Mouse (Mus musculus): ENCODE data around the gene Cd38. TPM values are rescaled to one million over a fixed set of nuclear protein-coding genes. Genes with fewer than 3 reads are reported as not detected.
"Not testable (repeated sequence)": the region's sequence is repeated elsewhere in the genome, so short reads cannot be mapped to it uniquely, and the experiment has no call there.

The Cd38 gene
- total RNA-seq, 1 experiment: 11.2 TPM

- Histone ChIP-seq H3K9me3 (ENCODE audit: control insufficient read depth, insufficient read depth, low read depth, low read length) (no peaks in the 10 kb centered on the region), H3K27ac (ENCODE audit: insufficient read depth, low read depth, low read length, poor library complexity, severe bottlenecking) (no peak overlapping the region), H3K4me1 (ENCODE audit: control insufficient read depth in 2 of 2, insufficient read depth in 2 of 2, low read length in 2 of 2, poor library complexity in 1 of 2) (no peaks in the 10 kb centered on the region; a peak in 1 of 4 replicates), H3K9ac (ENCODE audit: insufficient read depth, low read depth, low read length, poor library complexity, severe bottlenecking) (no peak overlapping the region), H3K4me3 (ENCODE audit: insufficient read depth in 1 of 2, low read depth in 1 of 2, low read length in 2 of 2, poor library complexity in 1 of 2, severe bottlenecking in 1 of 2) (no peak overlapping the region), H3K36me3 (ENCODE audit: control insufficient read depth, insufficient read depth, low read length, poor library complexity, severe bottlenecking) (no peaks in the 10 kb centered on the region)
- no peak for TF ChIP-seq HCFC1 (IDR thresholded peaks at IDR 0.05; ENCODE audit: borderline replicate concordance, insufficient read depth, low read length)
- TF ChIP-seq ZNF384 (IDR thresholded peaks at IDR 0.05; ENCODE audit: low read depth, low read length): no peak
- TF ChIP-seq ZC3H11A (IDR thresholded peaks at IDR 0.05; ENCODE audit: borderline replicate concordance, low read depth, low read length): no peak
- TF ChIP-seq MAFK (IDR thresholded peaks at IDR 0.05; ENCODE audit: insufficient read depth, low read depth, low read length): no peak
- no peak for TF ChIP-seq CHD2 (IDR thresholded peaks at IDR 0.05; ENCODE audit: low read depth, low read length)
- no peak for DNase-seq (ENCODE audit: low read depth, low spot score)
- in situ Hi-C loops (cut with MboI; ENCODE audit: low sequenced_read_pairs in 2 of 2, unreplicated experiment in 2 of 2): loop anchor here in 1 of 2 experiments (10.0 kb wide), 3 partner anchors 99 to 369 kb away; partner anchors contain the start of gene Prom1
Measured at GRCm38 (mm10) chr5:43895931-43896330, 27.6 kb downstream of the Cd38 start.

- no peak overlapping the region for H3K27ac ChIP-seq (ENCODE audit: insufficient read depth, low read depth, low read length, poor library complexity, severe bottlenecking)
- H3K4me3 ChIP-seq (ENCODE audit: insufficient read depth in 1 of 2, low read depth in 1 of 2, low read length in 2 of 2, poor library complexity in 1 of 2, severe bottlenecking in 1 of 2): no peak overlapping the region
- H3K36me3 ChIP-seq (ENCODE audit: control insufficient read depth, insufficient read depth, low read length, poor library complexity, severe bottlenecking): no peaks in the 10 kb centered on the region; the same call in 1 of the 2 replicates
- no peak for TF ChIP-seq MAFK (IDR thresholded peaks at IDR 0.05; ENCODE audit: insufficient read depth, low read depth, low read length)
- in situ Hi-C loops (cut with MboI; ENCODE audit: low sequenced_read_pairs in 2 of 2, unreplicated experiment in 2 of 2): no loop called here
- H3K9me3 ChIP-seq (ENCODE audit: control insufficient read depth, insufficient read depth, low read depth, low read length): no peaks in the 10 kb centered on the region
- H3K9ac ChIP-seq (ENCODE audit: insufficient read depth, low read depth, low read length, poor library complexity, severe bottlenecking): no peak overlapping the region
- DNase-seq (ENCODE audit: low read depth, low spot score): no peak
- H3K4me1 ChIP-seq (ENCODE audit: control insufficient read depth in 2 of 2, insufficient read depth in 2 of 2, low read length in 2 of 2, poor library complexity in 1 of 2): peaks cover 2 to 7% of the 10 kb centered on the region in 2 experiments; a peak in 2 of 4 replicates
Measured at GRCm38 (mm10) chr5:43904685-43905084, 36.3 kb downstream of the Cd38 start.

GRCm38 (mm10) chr5:43909213-43909612, 40.9 kb downstream of the Cd38 start:
- no peak for DNase-seq (ENCODE audit: low read depth, low spot score)
- H3K27ac ChIP-seq (ENCODE audit: insufficient read depth, low read depth, low read length, poor library complexity, severe bottlenecking): no peak overlapping the region
- no peak for TF ChIP-seq HCFC1 (IDR thresholded peaks at IDR 0.05; ENCODE audit: borderline replicate concordance, insufficient read depth, low read length)
- no peak for TF ChIP-seq ZNF384 (IDR thresholded peaks at IDR 0.05; ENCODE audit: low read depth, low read length)
- no peak for TF ChIP-seq CHD2 (IDR thresholded peaks at IDR 0.05; ENCODE audit: low read depth, low read length)
- TF ChIP-seq MAFK (IDR thresholded peaks at IDR 0.05; ENCODE audit: insufficient read depth, low read depth, low read length): no peak
- no peak for TF ChIP-seq ZC3H11A (IDR thresholded peaks at IDR 0.05; ENCODE audit: borderline replicate concordance, low read depth, low read length)
- no peaks in the 10 kb centered on the region for H3K36me3 ChIP-seq (ENCODE audit: control insufficient read depth, insufficient read depth, low read length, poor library complexity, severe bottlenecking)
- in situ Hi-C loops (cut with MboI; ENCODE audit: low sequenced_read_pairs in 2 of 2, unreplicated experiment in 2 of 2): no loop called here
- H3K4me1 ChIP-seq (ENCODE audit: control insufficient read depth in 2 of 2, insufficient read depth in 2 of 2, low read length in 2 of 2, poor library complexity in 1 of 2): peaks cover 2 to 7% of the 10 kb centered on the region in 2 experiments; a peak in 2 of 4 replicates
- no peak overlapping the region for H3K4me3 ChIP-seq (ENCODE audit: insufficient read depth in 1 of 2, low read depth in 1 of 2, low read length in 2 of 2, poor library complexity in 1 of 2, severe bottlenecking in 1 of 2)
- H3K9ac ChIP-seq (ENCODE audit: insufficient read depth, low read depth, low read length, poor library complexity, severe bottlenecking): no peak overlapping the region
- no peaks in the 10 kb centered on the region for H3K9me3 ChIP-seq (ENCODE audit: control insufficient read depth, insufficient read depth, low read depth, low read length)

- no peaks in the 10 kb centered on the region for H3K36me3 ChIP-seq (ENCODE audit: control insufficient read depth, insufficient read depth, low read length, poor library complexity, severe bottlenecking)
- no peak overlapping the region for H3K4me3 ChIP-seq (ENCODE audit: insufficient read depth in 1 of 2, low read depth in 1 of 2, low read length in 2 of 2, poor library complexity in 1 of 2, severe bottlenecking in 1 of 2)
- H3K27ac ChIP-seq (ENCODE audit: insufficient read depth, low read depth, low read length, poor library complexity, severe bottlenecking): no peak overlapping the region
- in situ Hi-C loops (cut with MboI; ENCODE audit: low sequenced_read_pairs in 2 of 2, unreplicated experiment in 2 of 2): no loop called here
- H3K9ac ChIP-seq (ENCODE audit: insufficient read depth, low read depth, low read length, poor library complexity, severe bottlenecking): no peak overlapping the region
- TF ChIP-seq ZNF384 (IDR thresholded peaks at IDR 0.05; ENCODE audit: low read depth, low read length) (no peak), ZC3H11A (IDR thresholded peaks at IDR 0.05; ENCODE audit: borderline replicate concordance, low read depth, low read length) (no peak), CHD2 (IDR thresholded peaks at IDR 0.05; ENCODE audit: low read depth, low read length) (no peak), MAFK (IDR thresholded peaks at IDR 0.05; ENCODE audit: insufficient read depth, low read depth, low read length) (no peak), HCFC1 (IDR thresholded peaks at IDR 0.05; ENCODE audit: borderline replicate concordance, insufficient read depth, low read length) (no peak)
- peaks cover 2 to 7% of the 10 kb centered on the region in 2 experiments; a peak in 2 of 4 replicates for H3K4me1 ChIP-seq (ENCODE audit: control insufficient read depth in 2 of 2, insufficient read depth in 2 of 2, low read length in 2 of 2, poor library complexity in 1 of 2)
- DNase-seq (ENCODE audit: low read depth, low spot score): no peak
- H3K9me3 ChIP-seq (ENCODE audit: control insufficient read depth, insufficient read depth, low read depth, low read length): no peaks in the 10 kb centered on the region
Measured at GRCm38 (mm10) chr5:43910006-43910405, 41.7 kb downstream of the Cd38 start.

- H3K4me1 ChIP-seq (ENCODE audit: control insufficient read depth in 2 of 2, insufficient read depth in 2 of 2, low read length in 2 of 2, poor library complexity in 1 of 2); DNase-seq (ENCODE audit: low read depth, low spot score); H3K4me3 ChIP-seq (ENCODE audit: insufficient read depth in 1 of 2, low read depth in 1 of 2, low read length in 2 of 2, poor library complexity in 1 of 2, severe bottlenecking in 1 of 2); H3K27ac ChIP-seq (ENCODE audit: insufficient read depth, low read depth, low read length, poor library complexity, severe bottlenecking); in situ Hi-C loops (cut with MboI; ENCODE audit: low sequenced_read_pairs in 2 of 2, unreplicated experiment in 2 of 2); H3K9ac ChIP-seq (ENCODE audit: insufficient read depth, low read depth, low read length, poor library complexity, severe bottlenecking); H3K36me3 ChIP-seq (ENCODE audit: control insufficient read depth, insufficient read depth, low read length, poor library complexity, severe bottlenecking); H3K9me3 ChIP-seq (ENCODE audit: control insufficient read depth, insufficient read depth, low read depth, low read length): not testable (repeated sequence)
Measured at GRCm38 (mm10) chr5:43912844-43913243, 44.5 kb downstream of the Cd38 start, which contains the start of gene Gm7879. Gene Gm7879, plus strand, starts transcription at chr5:43913144.
